Mouse (Mus musculus) right cerebral cortex, adult 2 months (tissue): Measurements from ENCODE around the gene Mdh2.

Experiments
- DNase-seq, 2 experiments: peaks; one replicate each; pipeline ENCODE4 v3.0.0; 2021 to 2022; ENCODE audit warnings: low spot score in 2 of 2

The Mdh2 gene

GRCm38 (mm10) chr5:135834769-135835491 lies 56.6 kb downstream of the Mdh2 start:
- DNase-seq = peak; percentile 67 to 68

- DNase-seq = no peak
Observed at GRCm38 (mm10) chr5:135835492-135835858, 57.2 kb downstream of the Mdh2 start.

GRCm38 (mm10) chr5:135835981-135836380 lies 57.7 kb downstream of the Mdh2 start:
- no peak for DNase-seq
